Mouse (Mus musculus): Measurements from ENCODE around the gene Hist1h3f.
"Not testable (repeated sequence)": the region's sequence is repeated elsewhere in the genome, so short reads cannot be mapped to it uniquely, and the experiment has no call there.

The Hist1h3f gene

GRCm38 (mm10) chr13:23583387-23584068, 39.7 kb downstream of the Hist1h3f start:
- DNase-seq (ENCODE audit: low spot score) = no peak

GRCm38 (mm10) chr13:23584331-23584730, 40.5 kb downstream of the Hist1h3f start:
- no peak for DNase-seq (ENCODE audit: low spot score)

- DNase-seq (ENCODE audit: low spot score) = peak; percentile 82
These were observed 41.2 kb downstream of the Hist1h3f start for GRCm38 (mm10) chr13:23585029-23585441.

- DNase-seq (ENCODE audit: low spot score) = peak; percentile 69
These were observed 41.7 kb downstream of the Hist1h3f start for GRCm38 (mm10) chr13:23585442-23586098.

GRCm38 (mm10) chr13:23586099-23586939, 42.5 kb downstream of the Hist1h3f start:
- DNase-seq (ENCODE audit: low spot score) = no peak

- DNase-seq (ENCODE audit: low spot score) = no peak
These were observed 43.0 kb downstream of the Hist1h3f start for GRCm38 (mm10) chr13:23586940-23587225.

GRCm38 (mm10) chr13:23591206-23591605, 47.4 kb downstream of the Hist1h3f start:
- no peak for DNase-seq (ENCODE audit: low spot score)

- not testable (repeated sequence) for DNase-seq (ENCODE audit: low spot score)
These were observed 48.0 kb downstream of the Hist1h3f start for GRCm38 (mm10) chr13:23591886-23592285.

- no peak for DNase-seq (ENCODE audit: low spot score)
These were observed 48.8 kb downstream of the Hist1h3f start for GRCm38 (mm10) chr13:23592614-23593013.

- peak; percentile 23 for DNase-seq (ENCODE audit: low spot score)
These were observed 49.4 kb downstream of the Hist1h3f start for GRCm38 (mm10) chr13:23593051-23593770.
